Mouse (Mus musculus) erythroblast, adult 5-6 weeks (primary cell): Measurements from ENCODE around the gene Ccdc65. TPM values are rescaled to one million over a fixed set of nuclear protein-coding genes. Genes with fewer than 3 reads are reported as not detected.
"Not testable (repeated sequence)": the region's sequence is repeated elsewhere in the genome, so short reads cannot be mapped to it uniquely, and the experiment has no call there.

ENCODE experiments used
- ATAC-seq: replicated peaks from 2 replicates; pipeline ENCODE4 v1.8.0; 2016; ENCODE audit warnings: moderate number of reproducible peaks, mild to moderate bottlenecking, moderate TSS enrichment, inconsistent platforms; ENCODE audit not compliant: poor library complexity, low FRiP score, severe bottlenecking
- total RNA-seq, 2 experiments: library from RNA; stranded (forward) in 1 of 2; stranded (reverse) in 1 of 2; fragments of 150-400 nt in 1 of 2; fragments of 200-764, 138-1000 nt in 1 of 2; gene quantifications; 2 replicates each; pipeline versions ENCODE4 v1.2.3 to v1.2.4; 2015 to 2017; ENCODE audit warnings: low replicate concordance in 2 of 2

Gene Ccdc65
- total RNA-seq, 2 experiments from 2014 or later = not detected

GRCm38 (mm10) chr15:98733370-98733769 is 25.4 kb downstream of the Ccdc65 start:
- ATAC-seq = no peak

DNA sequence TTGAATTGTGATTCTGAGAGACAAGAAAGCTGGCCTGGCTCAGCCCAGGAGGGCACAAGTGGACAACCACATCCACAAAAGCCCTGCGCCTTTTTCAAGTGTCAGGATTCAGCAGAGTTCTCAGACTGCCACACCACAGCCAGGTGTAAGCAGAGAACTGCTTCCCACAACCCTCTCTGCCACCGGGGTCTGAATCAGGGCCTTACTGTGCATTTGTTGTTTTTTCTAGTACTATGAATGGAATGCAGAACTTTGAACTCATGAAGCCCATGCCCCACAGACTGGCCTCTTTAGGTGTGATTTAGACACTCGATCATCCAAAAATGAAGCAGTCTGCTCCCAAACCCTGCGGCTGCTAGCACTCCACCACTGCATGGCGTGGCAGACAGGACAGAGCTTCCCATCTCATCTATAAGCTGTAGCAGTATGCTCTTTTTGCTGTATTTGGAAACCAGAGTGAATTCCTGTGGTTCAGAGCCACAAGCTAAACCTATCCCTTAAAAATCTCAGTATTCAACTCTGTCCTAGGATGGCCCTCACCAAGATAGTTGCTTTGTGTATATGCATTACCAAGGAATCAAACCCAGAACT is 26.1 kb downstream of the Ccdc65 start:
- ATAC-seq = no peak

GRCm38 (mm10) chr15:98736521-98736920 is 28.5 kb downstream of the Ccdc65 start:
- no peak for ATAC-seq

DNA sequence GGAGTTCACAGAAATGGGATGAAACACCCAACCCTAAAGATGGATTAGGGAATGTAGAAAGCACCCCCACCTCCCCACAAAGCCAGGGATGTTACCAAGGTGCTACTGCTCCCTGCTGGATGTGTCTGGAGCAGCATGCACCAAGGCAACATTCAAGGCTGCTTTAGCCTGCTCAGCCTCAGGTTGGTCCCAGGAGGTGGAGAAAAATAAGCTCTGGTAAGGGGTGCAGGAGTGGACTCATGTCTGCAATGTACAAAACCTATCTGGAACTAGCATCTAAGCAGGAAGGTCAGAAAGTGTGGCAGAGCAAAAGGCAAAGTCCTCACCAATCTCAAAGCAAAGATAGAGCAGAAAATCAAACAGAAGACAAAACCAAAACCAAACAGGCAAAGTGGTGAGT is 29.9 kb downstream of the Ccdc65 start:
- ATAC-seq = no peak

DNA sequence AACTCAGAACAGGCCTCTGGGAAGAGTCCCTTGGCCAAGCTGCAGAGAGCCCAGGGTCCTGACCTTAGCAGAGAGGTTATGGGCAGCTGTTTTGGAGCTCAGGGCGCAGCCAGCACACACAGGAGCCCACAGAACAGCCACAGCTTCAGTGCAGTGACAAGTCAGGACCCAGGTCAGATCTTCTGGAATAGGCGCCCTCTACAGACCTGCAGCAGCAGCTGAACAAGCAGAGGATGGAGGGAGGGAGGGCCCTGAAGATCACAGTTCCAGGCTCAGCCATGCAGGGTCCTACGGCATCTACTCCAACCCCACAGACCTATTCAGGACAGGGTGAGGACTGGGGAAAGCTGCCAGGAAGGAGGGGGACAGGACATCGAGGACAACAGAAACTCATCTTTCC is 30.8 kb downstream of the Ccdc65 start:
- no peak for ATAC-seq

DNA sequence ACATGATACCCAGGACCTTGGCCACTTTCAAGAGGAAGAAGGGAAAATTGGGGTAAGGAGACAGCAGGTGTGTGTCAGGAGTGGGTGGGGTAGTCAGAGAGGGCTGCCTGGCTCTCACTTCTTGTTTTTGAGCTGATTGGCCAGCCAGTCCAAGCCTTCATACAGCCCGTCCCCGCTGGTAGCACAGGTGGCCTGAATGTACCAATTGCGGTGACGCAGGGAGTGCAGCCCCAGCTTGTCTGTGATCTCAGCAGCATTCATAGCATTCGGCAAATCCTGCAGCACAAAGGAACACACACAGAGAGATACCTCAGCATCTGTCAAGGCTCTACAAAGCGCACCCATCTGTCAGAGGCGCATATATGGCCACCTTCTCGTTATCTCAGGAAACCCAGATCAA is 32.2 kb downstream of the Ccdc65 start:
- ATAC-seq = no peak

- ATAC-seq = no peak
Observed at GRCm38 (mm10) chr15:98742766-98743428, 34.9 kb downstream of the Ccdc65 start.

- not testable (repeated sequence) for ATAC-seq
Observed at GRCm38 (mm10) chr15:98743863-98744262, 35.9 kb downstream of the Ccdc65 start.

- ATAC-seq = no peak
Observed at GRCm38 (mm10) chr15:98746344-98746965, 38.4 kb downstream of the Ccdc65 start.

GRCm38 (mm10) chr15:98747296-98747695 is 39.3 kb downstream of the Ccdc65 start:
- ATAC-seq = no peak

GRCm38 (mm10) chr15:98749093-98749492 is 41.1 kb downstream of the Ccdc65 start:
- ATAC-seq = no peak

- ATAC-seq = no peak
Observed at GRCm38 (mm10) chr15:98753021-98753423, 45.0 kb downstream of the Ccdc65 start.

DNA sequence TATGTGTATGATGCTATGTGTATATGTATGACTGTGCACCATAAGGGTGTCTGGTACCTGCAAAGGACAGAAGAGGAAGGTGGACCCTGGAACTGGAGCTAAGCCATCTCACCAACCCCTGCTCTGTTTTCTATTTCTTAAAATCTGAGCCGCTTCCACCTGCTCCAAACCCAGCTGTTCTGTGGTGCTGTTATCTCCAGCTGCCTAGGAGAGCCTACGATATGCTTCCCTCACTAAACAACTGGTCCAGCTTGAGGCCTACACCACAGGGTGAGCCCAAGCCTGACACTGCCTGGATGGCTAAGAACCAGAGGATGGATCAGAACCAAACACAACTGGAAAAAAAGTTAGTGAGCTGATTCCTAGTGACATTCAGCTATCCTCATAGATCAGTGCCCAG is 46.1 kb downstream of the Ccdc65 start:
- ATAC-seq = no peak

DNA sequence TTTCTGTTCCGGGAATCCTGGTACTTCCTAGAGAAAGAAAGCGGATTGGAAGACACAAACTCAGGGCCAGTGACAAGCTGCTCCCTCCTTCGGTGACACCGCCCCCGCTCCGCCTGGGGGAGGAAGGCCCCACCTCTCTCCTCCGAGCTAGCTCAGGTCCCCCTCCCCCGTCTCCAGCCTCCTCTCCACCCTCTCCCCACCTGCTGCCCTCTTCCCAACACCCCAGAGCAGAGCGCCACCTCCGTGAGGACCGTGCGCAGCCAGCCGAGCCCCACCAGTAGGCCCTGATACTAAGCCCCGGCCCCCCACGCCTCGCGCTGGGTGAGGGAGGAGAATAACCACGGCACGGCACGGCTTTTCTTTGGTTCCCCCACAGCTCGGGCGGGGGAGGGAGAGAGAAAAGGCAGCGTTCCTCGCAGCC is 54.2 kb downstream of the Ccdc65 start:
- ATAC-seq = no peak

GRCm38 (mm10) chr15:98762670-98763529 is 54.9 kb downstream of the Ccdc65 start, which contains the start of gene Arf3:
Gene Arf3 (minus strand): TSS chr15:98763214.
- peak; percentile 82 for ATAC-seq

GRCm38 (mm10) chr15:98765929-98766328 is 57.9 kb downstream of the Ccdc65 start:
- ATAC-seq = no peak

DNA sequence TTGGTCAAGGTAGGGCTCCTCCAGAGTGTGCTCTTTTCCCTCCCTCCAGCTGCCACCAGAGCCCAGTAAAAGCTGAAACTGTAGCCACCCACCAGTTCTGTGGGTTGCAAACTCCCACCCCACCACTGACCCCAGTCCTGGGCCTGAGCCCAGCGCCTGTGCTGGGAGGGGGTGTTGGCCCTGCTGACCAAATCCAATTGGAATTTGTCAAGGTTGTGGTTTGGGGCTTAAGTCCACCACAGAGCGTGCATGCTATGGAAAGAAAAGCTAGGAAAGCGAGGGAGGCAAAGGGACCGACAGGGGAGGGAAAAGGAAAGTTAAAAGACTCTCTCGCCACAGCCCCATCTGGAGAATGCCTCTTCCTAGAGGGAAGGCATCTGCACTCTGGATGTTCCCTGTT is 60.3 kb downstream of the Ccdc65 start:
- ATAC-seq = no peak

DNA sequence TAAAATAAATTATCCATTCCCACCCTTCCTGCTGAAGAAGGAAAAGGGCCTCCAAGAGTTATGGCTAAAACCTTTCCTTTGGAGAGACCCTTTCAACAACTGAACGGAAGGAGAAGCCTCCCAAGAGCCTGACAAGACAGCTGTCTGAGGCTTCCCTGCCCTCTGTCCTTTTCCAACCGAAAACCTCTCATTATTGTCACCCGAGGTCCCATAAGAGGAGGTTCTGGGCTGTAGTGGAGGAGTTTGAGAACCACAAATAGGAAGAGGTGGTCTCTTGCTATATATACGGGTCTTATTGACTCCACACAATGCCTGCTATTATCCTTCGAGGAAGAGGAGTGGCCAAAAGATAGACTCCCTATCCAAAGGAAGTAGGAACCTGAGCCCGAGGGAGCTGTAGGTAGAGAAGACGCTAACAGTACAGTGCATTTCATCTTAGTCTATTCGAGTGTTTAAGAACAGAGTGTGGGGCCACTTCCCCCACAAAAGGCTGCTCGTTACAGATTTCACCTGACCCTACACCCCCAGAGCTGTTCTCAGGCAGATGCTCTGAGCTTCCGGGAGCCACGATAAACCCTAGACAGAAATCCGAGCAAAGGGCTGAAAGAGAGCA is 63.9 kb downstream of the Ccdc65 start:
- no peak for ATAC-seq

- no peak for ATAC-seq
Observed at GRCm38 (mm10) chr15:98772511-98773211, 64.7 kb downstream of the Ccdc65 start.
